Mouse (Mus musculus): Measurements from ENCODE around the gene Elavl4. TPM values are rescaled to one million over a fixed set of nuclear protein-coding genes. Genes with fewer than 3 reads are reported as not detected.

The Elavl4 gene
- total and polyA plus RNA-seq, 2 experiments from 2014 or later = 119 to 259 TPM

GRCm38 (mm10) chr4:110285346-110286330 is 66.1 kb downstream of the Elavl4 start:
- H3K4me3 ChIP-seq (ENCODE audit: low read depth, low read length) = peak overlapping the region; percentile 61
- peak; percentile 48; the same call in 1 of the 2 replicates for ATAC-seq (ENCODE audit: low FRiP score)
- H3K9ac ChIP-seq (replicated peaks; ENCODE audit: low read length, poor library complexity, severe bottlenecking) = peak overlapping the region; percentile 66
- peak overlapping the region; percentile 88 for H3K27ac ChIP-seq (ENCODE audit: low read depth, low read length)
- no peaks in the 10 kb centered on the region for H3K27me3 ChIP-seq (ENCODE audit: insufficient read depth, low read length)
- 2% methylated on average over 15 of the region's 15 CpGs for WGBS
- H3K4me1 ChIP-seq (ENCODE audit: insufficient read depth, low read length) = no peaks in the 10 kb centered on the region
- H3K36me3 ChIP-seq (ENCODE audit: insufficient read depth, low read length) = no peaks in the 10 kb centered on the region
- DNase-seq (ENCODE audit: low spot score) = peak; percentile 83
- no peaks in the 10 kb centered on the region for H3K9me3 ChIP-seq (ENCODE audit: low read length)
- no peak for TF ChIP-seq CTCF (IDR thresholded peaks at IDR 0.05)
- H3K4me2 ChIP-seq (ENCODE audit: low read depth, low read length, poor library complexity, severe bottlenecking) = peak overlapping the region; percentile 47

- ATAC-seq (ENCODE audit: low FRiP score) (no peak), DNase-seq (ENCODE audit: low spot score) (peak; percentile 61)
- H3K4me1 ChIP-seq (ENCODE audit: insufficient read depth, low read length) = no peaks in the 10 kb centered on the region
- H3K9ac ChIP-seq (replicated peaks; ENCODE audit: low read length, poor library complexity, severe bottlenecking) = peak overlapping the region; percentile 66
- TF ChIP-seq CTCF (IDR thresholded peaks at IDR 0.05) = no peak
- H3K36me3 ChIP-seq (ENCODE audit: insufficient read depth, low read length) = no peaks in the 10 kb centered on the region
- peak overlapping the region; percentile 47 for H3K4me2 ChIP-seq (ENCODE audit: low read depth, low read length, poor library complexity, severe bottlenecking)
- WGBS = 16% methylated on average over 3 of the region's 3 CpGs
- no peaks in the 10 kb centered on the region for H3K9me3 ChIP-seq (ENCODE audit: low read length)
- H3K4me3 ChIP-seq (ENCODE audit: low read depth, low read length) = peak overlapping the region; percentile 61
- H3K27me3 ChIP-seq (ENCODE audit: insufficient read depth, low read length) = no peaks in the 10 kb centered on the region
- peak overlapping the region; percentile 88 for H3K27ac ChIP-seq (ENCODE audit: low read depth, low read length)
These were observed 67.3 kb downstream of the Elavl4 start for GRCm38 (mm10) chr4:110284446-110284845.

GRCm38 (mm10) chr4:110270046-110270445 is 81.7 kb downstream of the Elavl4 start:
- H3K4me1 ChIP-seq (ENCODE audit: insufficient read depth, low read length) = no peaks in the 10 kb centered on the region
- ATAC-seq (ENCODE audit: low FRiP score) (no peak), DNase-seq (ENCODE audit: low spot score) (no peak)
- no peak overlapping the region for H3K9ac ChIP-seq (replicated peaks; ENCODE audit: low read length, poor library complexity, severe bottlenecking)
- H3K36me3 ChIP-seq (ENCODE audit: insufficient read depth, low read length) = 0 out of 2 replicates have a peak, but pooled peaks cover 6% of the 10 kb centered on the region
- H3K4me3 ChIP-seq (ENCODE audit: low read depth, low read length) = no peak overlapping the region
- H3K9me3 ChIP-seq (ENCODE audit: low read length) = no peaks in the 10 kb centered on the region
- no peak overlapping the region for H3K27ac ChIP-seq (ENCODE audit: low read depth, low read length)
- H3K4me2 ChIP-seq (ENCODE audit: low read depth, low read length, poor library complexity, severe bottlenecking) = no peak overlapping the region
- WGBS = 37% methylated on average over 4 of the region's 4 CpGs
- no peaks in the 10 kb centered on the region for H3K27me3 ChIP-seq (ENCODE audit: insufficient read depth, low read length)
- TF ChIP-seq CTCF (IDR thresholded peaks at IDR 0.05) = no peak

GRCm38 (mm10) chr4:110266804-110267575 is 84.7 kb downstream of the Elavl4 start:
- no peak for TF ChIP-seq CTCF (IDR thresholded peaks at IDR 0.05)
- no peak overlapping the region for H3K27ac ChIP-seq (ENCODE audit: low read depth, low read length)
- no peaks in the 10 kb centered on the region for H3K9me3 ChIP-seq (ENCODE audit: low read length)
- H3K36me3 ChIP-seq (ENCODE audit: insufficient read depth, low read length) = 0 out of 2 replicates have a peak, but pooled peaks cover 2% of the 10 kb centered on the region
- no peaks in the 10 kb centered on the region for H3K4me1 ChIP-seq (ENCODE audit: insufficient read depth, low read length)
- H3K4me2 ChIP-seq (ENCODE audit: low read depth, low read length, poor library complexity, severe bottlenecking) = no peak overlapping the region
- DNase-seq (ENCODE audit: low spot score) (no peak), ATAC-seq (ENCODE audit: low FRiP score) (no peak)
- H3K4me3 ChIP-seq (ENCODE audit: low read depth, low read length) = no peak overlapping the region
- no peaks in the 10 kb centered on the region for H3K27me3 ChIP-seq (ENCODE audit: insufficient read depth, low read length)
- H3K9ac ChIP-seq (replicated peaks; ENCODE audit: low read length, poor library complexity, severe bottlenecking) = no peak overlapping the region
- WGBS = 82% methylated on average over 9 of the region's 9 CpGs

GRCm38 (mm10) chr4:110264345-110264943 is 87.3 kb downstream of the Elavl4 start:
- ATAC-seq (ENCODE audit: low FRiP score) (no peak), DNase-seq (ENCODE audit: low spot score) (no peak)
- H3K4me3 ChIP-seq (ENCODE audit: low read depth, low read length) = no peak overlapping the region
- 62% methylated on average over 8 of the region's 8 CpGs for WGBS
- no peaks in the 10 kb centered on the region for H3K27me3 ChIP-seq (ENCODE audit: insufficient read depth, low read length)
- 0 out of 2 replicates have a peak, but pooled peaks cover 2% of the 10 kb centered on the region for H3K36me3 ChIP-seq (ENCODE audit: insufficient read depth, low read length)
- no peak for TF ChIP-seq CTCF (IDR thresholded peaks at IDR 0.05)
- H3K4me2 ChIP-seq (ENCODE audit: low read depth, low read length, poor library complexity, severe bottlenecking) = no peak overlapping the region
- H3K27ac ChIP-seq (ENCODE audit: low read depth, low read length) = no peak overlapping the region
- no peaks in the 10 kb centered on the region for H3K9me3 ChIP-seq (ENCODE audit: low read length)
- H3K4me1 ChIP-seq (ENCODE audit: insufficient read depth, low read length) = peaks cover 3% of the 10 kb centered on the region; the same call in 1 of the 2 replicates
- H3K9ac ChIP-seq (replicated peaks; ENCODE audit: low read length, poor library complexity, severe bottlenecking) = no peak overlapping the region

All from midbrain, postnatal 0 days (tissue).